Mouse (Mus musculus) E14TG2a.4 (cell line): ENCODE measurements around the gene Shisa5.

ENCODE experiments used
- H3K27me3 ChIP-seq: 2 replicates; pipeline ENCODE4 v1.6.1; 2014; ENCODE audit warnings: low read length, control low read depth; ENCODE audit not compliant: insufficient read depth
- H3K36me3 ChIP-seq: 2 replicates; pipeline ENCODE4 v1.6.1; 2014; ENCODE audit warnings: low read length, control low read depth; ENCODE audit not compliant: insufficient read depth
- H3K4me1 ChIP-seq: replicated peaks from 2 replicates; pipeline ENCODE4 v1.6.1; 2014; ENCODE audit warnings: low read depth, low read length, control low read depth
- H3K4me3 ChIP-seq: replicated peaks from 2 replicates; pipeline ENCODE4 v1.5.1; 2014; ENCODE audit warnings: mild to moderate bottlenecking, low read length
- H3K9me3 ChIP-seq: 2 replicates; pipeline ENCODE4 v1.6.1; 2014; ENCODE audit warnings: low read length, control low read depth
- CTCF ChIP-seq: conservative IDR thresholded peaks from 2 replicates; pipeline ENCODE4 v1.5.1; 2014; ENCODE audit warnings: low read length
- NANOG ChIP-seq: IDR thresholded peaks from 2 replicates; pipeline ENCODE4 v1.6.1; 2014; ENCODE audit warnings: borderline replicate concordance, low read length, mixed read lengths
- POU5F1 ChIP-seq: IDR thresholded peaks from 2 replicates; pipeline ENCODE4 v1.6.1; 2014; ENCODE audit warnings: low read length, borderline replicate concordance

Gene Shisa5

GRCm38 (mm10) chr9:109097291-109097690 lies 58.9 kb downstream of the Shisa5 start:
- H3K9me3 ChIP-seq, result no peaks in the 10 kb centered on the region
- H3K4me1 ChIP-seq, result peaks cover 78% of the 10 kb centered on the region
- peaks cover 32% of the 10 kb centered on the region for H3K36me3 ChIP-seq
- TF ChIP-seq NANOG (no peak), CTCF (no peak), POU5F1 (no peak)
- peak overlapping the region; percentile 87 for H3K4me3 ChIP-seq
- no peaks in the 10 kb centered on the region for H3K27me3 ChIP-seq

GRCm38 (mm10) chr9:109097831-109098230 lies 59.5 kb downstream of the Shisa5 start:
- TF ChIP-seq POU5F1, result no peak
- no peak for TF ChIP-seq CTCF
- no peak for TF ChIP-seq NANOG
- Histone ChIP-seq H3K36me3 (peaks cover 33% of the 10 kb centered on the region), H3K4me1 (peaks cover 73% of the 10 kb centered on the region), H3K4me3 (no peak overlapping the region), H3K27me3 (no peaks in the 10 kb centered on the region), H3K9me3 (no peaks in the 10 kb centered on the region)

GRCm38 (mm10) chr9:109098366-109098765 lies 60.0 kb downstream of the Shisa5 start:
- H3K9me3 ChIP-seq, result no peaks in the 10 kb centered on the region
- H3K4me1 ChIP-seq, result peaks cover 68% of the 10 kb centered on the region
- TF ChIP-seq NANOG, result no peak
- no peak for TF ChIP-seq CTCF
- no peak for TF ChIP-seq POU5F1
- H3K4me3 ChIP-seq, result no peak overlapping the region
- no peaks in the 10 kb centered on the region for H3K27me3 ChIP-seq
- H3K36me3 ChIP-seq, result peaks cover 39% of the 10 kb centered on the region

GRCm38 (mm10) chr9:109098969-109099368 lies 60.6 kb downstream of the Shisa5 start:
- Histone ChIP-seq H3K4me3 (no peak overlapping the region), H3K9me3 (no peaks in the 10 kb centered on the region), H3K27me3 (no peaks in the 10 kb centered on the region), H3K36me3 (peaks cover 45% of the 10 kb centered on the region), H3K4me1 (peaks cover 68% of the 10 kb centered on the region)
- no peak for TF ChIP-seq NANOG
- no peak for TF ChIP-seq CTCF
- TF ChIP-seq POU5F1, result no peak

- no peak overlapping the region for H3K4me3 ChIP-seq
- H3K36me3 ChIP-seq, result peaks cover 58% of the 10 kb centered on the region
- H3K27me3 ChIP-seq, result no peaks in the 10 kb centered on the region
- H3K9me3 ChIP-seq, result no peaks in the 10 kb centered on the region
- no peak for TF ChIP-seq POU5F1
- no peak for TF ChIP-seq CTCF
- no peak for TF ChIP-seq NANOG
- peaks cover 75% of the 10 kb centered on the region for H3K4me1 ChIP-seq
Observed at GRCm38 (mm10) chr9:109100307-109100928, 62.1 kb downstream of the Shisa5 start.

- Histone ChIP-seq H3K4me1 (peaks cover 73% of the 10 kb centered on the region), H3K9me3 (no peaks in the 10 kb centered on the region), H3K36me3 (peaks cover 74% of the 10 kb centered on the region), H3K4me3 (no peak overlapping the region), H3K27me3 (no peaks in the 10 kb centered on the region)
- no peak for TF ChIP-seq POU5F1
- no peak for TF ChIP-seq CTCF
- no peak for TF ChIP-seq NANOG
Observed at GRCm38 (mm10) chr9:109101933-109102445, 63.6 kb downstream of the Shisa5 start.

- Histone ChIP-seq H3K9me3 (no peaks in the 10 kb centered on the region), H3K4me3 (no peak overlapping the region), H3K36me3 (peaks cover 76% of the 10 kb centered on the region), H3K4me1 (peaks cover 68% of the 10 kb centered on the region), H3K27me3 (no peaks in the 10 kb centered on the region)
- no peak for TF ChIP-seq POU5F1
- TF ChIP-seq NANOG, result no peak
Observed at GRCm38 (mm10) chr9:109102541-109102940, 64.2 kb downstream of the Shisa5 start.

- Histone ChIP-seq H3K9me3 (no peaks in the 10 kb centered on the region), H3K4me1 (peaks cover 61% of the 10 kb centered on the region), H3K27me3 (no peaks in the 10 kb centered on the region), H3K36me3 (peaks cover 82% of the 10 kb centered on the region), H3K4me3 (no peak overlapping the region)
- no peak for TF ChIP-seq NANOG
- no peak for TF ChIP-seq CTCF
- TF ChIP-seq POU5F1, result no peak
Observed at GRCm38 (mm10) chr9:109103250-109103649, 64.9 kb downstream of the Shisa5 start.

GRCm38 (mm10) chr9:109104083-109104482 lies 65.7 kb downstream of the Shisa5 start:
- H3K9me3 ChIP-seq, result no peaks in the 10 kb centered on the region; the same call in 1 of the 2 replicates
- H3K4me3 ChIP-seq, result 0 out of 2 replicates have a peak overlapping the region, but pooled peaks have one; percentile 20
- H3K27me3 ChIP-seq, result no peaks in the 10 kb centered on the region
- TF ChIP-seq NANOG, result no peak
- TF ChIP-seq CTCF, result no peak
- no peak for TF ChIP-seq POU5F1
- peaks cover 54% of the 10 kb centered on the region for H3K4me1 ChIP-seq
- peaks cover 89% of the 10 kb centered on the region for H3K36me3 ChIP-seq
